Mouse (Mus musculus) ES-E14 (cell line): Measurements from ENCODE around the gene Alkbh7. TPM values are rescaled to one million over a fixed set of nuclear protein-coding genes. Genes with fewer than 3 reads are reported as not detected.
A peak's percentile ranks its signal among the peaks of the same experiment; 100 is the strongest.

Experiments used
- DNase-seq: peaks from one replicate; pipeline ENCODE4 v3.0.0-alpha.2; 2013; ENCODE audit warnings: low read depth, low spot score
- H3K27ac ChIP-seq: 2 replicates; pipeline ENCODE4 v1.5.1; 2012; ENCODE audit warnings: low read depth, mild to moderate bottlenecking, low read length, moderate library complexity, mixed read lengths; ENCODE audit not compliant: poor library complexity, insufficient read depth, severe bottlenecking
- H3K36me3 ChIP-seq: 2 replicates; pipeline ENCODE4 v1.6.1; 2012; ENCODE audit warnings: mild to moderate bottlenecking, low read length, moderate library complexity, mixed read lengths; ENCODE audit not compliant: control insufficient read depth, poor library complexity, insufficient read depth, severe bottlenecking
- H3K4me1 ChIP-seq, 2 experiments: fragments of 150-350 bp in 1 of 2; sonication (generic) in 1 of 2; 2 replicates each; pipeline ENCODE4 v1.6.1; 2012; ENCODE audit warnings: low read length in 2 of 2, mild to moderate bottlenecking in 1 of 2, mixed read lengths in 1 of 2; ENCODE audit not compliant: control insufficient read depth in 2 of 2, insufficient read depth in 2 of 2, poor library complexity in 1 of 2
- H3K4me3 ChIP-seq, 2 experiments: fragments of 150-350 bp in 1 of 2; sonication (generic) in 1 of 2; 2 replicates each; pipeline ENCODE4 v1.5.1; 2012; ENCODE audit warnings: low read length in 2 of 2, low read depth in 1 of 2, mild to moderate bottlenecking in 1 of 2, mixed read lengths in 1 of 2; ENCODE audit not compliant: insufficient read depth in 1 of 2, poor library complexity in 1 of 2, severe bottlenecking in 1 of 2
- H3K9ac ChIP-seq: 2 replicates; pipeline ENCODE4 v1.6.1; 2012; ENCODE audit warnings: low read depth, mild to moderate bottlenecking, low read length, mixed read lengths; ENCODE audit not compliant: poor library complexity, insufficient read depth, severe bottlenecking
- H3K9me3 ChIP-seq: fragments of 150-350 bp; sonication (generic); 2 replicates; pipeline ENCODE4 v1.6.1; 2012; ENCODE audit warnings: low read depth, mild to moderate bottlenecking, low read length; ENCODE audit not compliant: control insufficient read depth, insufficient read depth
- CHD2 ChIP-seq: IDR thresholded peaks from 2 replicates; pipeline ENCODE4 v1.6.1; 2014; ENCODE audit warnings: mild to moderate bottlenecking, low read depth, low read length, inconsistent platforms
- HCFC1 ChIP-seq: IDR thresholded peaks from 2 replicates; pipeline ENCODE4 v1.6.1; 2012; ENCODE audit warnings: low read length, inconsistent platforms, borderline replicate concordance; ENCODE audit not compliant: insufficient read depth
- MAFK ChIP-seq: IDR thresholded peaks from 2 replicates; pipeline ENCODE4 v1.6.1; 2014; ENCODE audit warnings: mild to moderate bottlenecking, low read depth, low read length, inconsistent platforms; ENCODE audit not compliant: insufficient read depth
- ZC3H11A ChIP-seq: IDR thresholded peaks from 2 replicates; pipeline ENCODE4 v1.6.1; 2012; ENCODE audit warnings: low read depth, mild to moderate bottlenecking, inconsistent platforms, low read length, borderline replicate concordance
- ZNF384 ChIP-seq: IDR thresholded peaks from 2 replicates; pipeline ENCODE4 v1.6.1; 2012; ENCODE audit warnings: low read depth, low read length, inconsistent platforms
- in situ Hi-C, 2 experiments: fragments of 600-800 bp; cut with MboI; formaldehyde crosslinking; loops; one replicate each; pipeline ENCODE4 v1.15.1; 2025; ENCODE audit warnings: low sequenced_read_pairs in 2 of 2, inconsistent platforms in 1 of 2; ENCODE audit not compliant: unreplicated experiment in 2 of 2
- total RNA-seq: library from RNA; depleted of rRNA; stranded (reverse); fragments of 300-350 nt; gene quantifications from 2 replicates; pipeline ENCODE4 v1.2.3, GENCODE M21; 2012

Alkbh7 gene
- total RNA-seq, 1 experiment: 39.5 TPM

DNA sequence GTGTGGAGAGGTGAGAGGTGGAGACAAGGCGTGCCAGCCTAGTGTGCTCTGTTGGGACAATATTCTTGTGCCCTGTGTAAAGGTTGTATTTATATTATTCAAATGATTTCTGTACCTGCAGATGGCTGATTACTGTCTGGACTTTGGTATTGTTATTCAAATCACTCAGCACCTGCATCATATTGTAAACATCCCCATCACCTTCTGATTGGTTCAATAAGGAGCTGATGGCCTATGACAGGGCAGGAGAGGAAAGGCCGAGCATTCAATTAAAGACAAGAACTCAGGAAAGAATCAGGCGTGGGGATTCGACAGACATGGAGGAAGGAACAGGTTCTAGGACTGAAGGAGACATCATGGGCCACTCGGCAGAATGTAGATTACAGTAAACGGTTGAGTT lies 33.5 kb upstream of the Alkbh7 start:
- in situ Hi-C loops: no loop called here
- no peaks in the 10 kb centered on the region for H3K9me3 ChIP-seq
- H3K4me3 ChIP-seq: no peak overlapping the region
- DNase-seq: no peak
- H3K27ac ChIP-seq: no peak overlapping the region
- no peaks in the 10 kb centered on the region for H3K36me3 ChIP-seq
- TF ChIP-seq ZNF384: no peak
- no peak for TF ChIP-seq ZC3H11A
- TF ChIP-seq MAFK: no peak
- no peak for TF ChIP-seq CHD2
- TF ChIP-seq HCFC1: no peak
- H3K9ac ChIP-seq: no peak overlapping the region
- peaks cover 3 to 9% of the 10 kb centered on the region in 2 experiments; a peak in 2 of 4 replicates for H3K4me1 ChIP-seq

DNA sequence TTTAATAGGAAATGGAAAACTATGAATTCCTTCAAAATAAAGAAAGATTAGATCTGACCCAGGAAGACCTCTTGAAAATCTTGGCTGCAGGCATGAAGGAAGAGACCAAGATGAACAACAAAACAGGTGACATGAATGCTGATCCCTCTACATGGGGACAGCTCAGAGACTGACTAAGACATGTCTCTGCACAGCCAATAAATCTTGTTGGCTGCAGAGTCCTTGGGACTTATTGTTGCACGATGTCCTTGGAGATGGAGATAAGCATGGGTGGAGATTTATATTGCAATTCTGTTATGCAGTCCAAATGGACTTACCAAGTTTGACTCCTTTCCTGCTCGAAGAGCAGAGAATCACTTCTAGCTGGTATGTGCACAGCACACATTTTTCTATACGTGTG lies 27.8 kb upstream of the Alkbh7 start:
- Histone ChIP-seq H3K9ac (no peak overlapping the region), H3K4me3 (no peak overlapping the region), H3K27ac (no peak overlapping the region), H3K4me1 (peaks cover 0 to 2% of the 10 kb centered on the region in 2 experiments; a peak in 1 of 4 replicates), H3K9me3 (no peaks in the 10 kb centered on the region), H3K36me3 (no peaks in the 10 kb centered on the region)
- DNase-seq: no peak
- in situ Hi-C loops: no loop called here
- TF ChIP-seq ZC3H11A: no peak
- no peak for TF ChIP-seq ZNF384
- no peak for TF ChIP-seq HCFC1
- TF ChIP-seq CHD2: no peak
- TF ChIP-seq MAFK: no peak

DNA sequence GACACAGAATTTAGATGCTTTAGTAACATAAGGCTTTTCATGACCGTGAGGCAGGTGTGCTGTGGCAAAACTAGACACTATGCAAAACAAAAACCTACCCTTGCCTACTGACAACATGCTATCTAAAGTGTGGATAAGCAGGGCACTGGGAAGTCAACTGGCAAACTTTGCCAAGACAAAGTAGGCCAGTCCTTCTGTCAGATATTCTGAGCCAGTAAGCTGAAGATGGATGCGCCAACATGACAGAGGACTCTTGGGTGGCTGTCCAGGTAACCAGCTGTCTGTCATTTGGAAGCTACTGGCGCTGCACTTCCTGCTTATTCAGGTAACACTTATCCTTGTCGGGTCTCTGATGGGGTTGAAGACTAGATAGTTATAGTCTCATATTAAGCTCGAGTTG lies 27.1 kb upstream of the Alkbh7 start:
- Histone ChIP-seq H3K4me1 (peaks cover 0 to 3% of the 10 kb centered on the region in 2 experiments; a peak in 1 of 4 replicates), H3K27ac (no peak overlapping the region), H3K9ac (no peak overlapping the region), H3K9me3 (no peaks in the 10 kb centered on the region), H3K36me3 (no peaks in the 10 kb centered on the region), H3K4me3 (no peak overlapping the region)
- TF ChIP-seq HCFC1 (no peak), ZNF384 (no peak), MAFK (no peak), ZC3H11A (no peak), CHD2 (no peak)
- in situ Hi-C loops: no loop called here
- DNase-seq: no peak

DNA sequence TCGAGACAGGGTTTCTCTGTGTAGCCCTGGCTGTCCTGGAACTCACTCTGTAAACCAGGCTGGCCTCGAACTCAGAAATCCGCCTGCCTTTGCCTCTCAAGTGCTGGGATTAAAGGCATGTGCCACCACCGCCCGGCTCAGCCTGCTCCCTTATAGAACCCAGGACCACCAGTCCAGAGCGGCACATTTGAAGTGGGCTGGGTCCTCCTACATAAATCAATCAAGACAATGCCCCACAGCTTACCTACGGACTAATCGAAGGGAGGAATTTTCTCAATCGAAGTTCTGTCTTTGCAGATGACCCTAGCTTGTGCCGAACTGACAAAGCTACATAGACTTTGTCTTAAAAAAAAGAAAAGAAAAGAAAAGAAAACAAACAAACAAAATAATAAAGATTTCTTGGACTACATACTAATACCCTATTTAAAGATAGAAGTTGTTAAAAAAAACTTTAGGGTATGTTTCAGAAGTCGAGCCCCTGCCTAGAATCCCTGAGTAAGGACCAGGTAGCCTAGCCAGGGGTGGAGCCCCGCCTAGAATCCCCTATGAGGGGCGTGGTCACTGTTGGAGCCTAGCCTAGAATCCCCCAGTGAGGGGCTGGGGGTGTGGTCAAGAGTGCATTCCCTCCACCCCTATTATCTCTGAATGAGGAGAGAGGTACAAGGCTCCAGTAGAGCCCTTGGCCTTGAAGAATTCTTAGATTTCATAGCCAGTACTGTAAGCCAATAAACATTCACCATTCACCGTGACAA lies 23.0 kb upstream of the Alkbh7 start:
- TF ChIP-seq ZC3H11A: no peak
- TF ChIP-seq ZNF384: no peak
- TF ChIP-seq CHD2: no peak
- no peak for TF ChIP-seq HCFC1
- TF ChIP-seq MAFK: no peak
- in situ Hi-C loops: no loop called here
- no peak overlapping the region for H3K4me3 ChIP-seq
- H3K27ac ChIP-seq: no peak overlapping the region
- no peak overlapping the region for H3K9ac ChIP-seq
- H3K9me3 ChIP-seq: no peaks in the 10 kb centered on the region
- H3K36me3 ChIP-seq: no peaks in the 10 kb centered on the region
- peak; percentile 85 for DNase-seq
- peaks cover 1 to 3% of the 10 kb centered on the region in 2 experiments; a peak in 1 of 4 replicates for H3K4me1 ChIP-seq
